Mouse (Mus musculus) heart, embryonic 14.5 days (tissue): ENCODE data around the gene Nktr. TPM values are rescaled to one million over a fixed set of nuclear protein-coding genes. Genes with fewer than 3 reads are reported as not detected.

Source experiments
- ATAC-seq: fragments of 200-750 bp; cut with Nextera tagmentation; 2 replicates; pipeline ENCODE4 v1.8.0; 2017; ENCODE audit warnings: low read depth, moderate TSS enrichment; ENCODE audit not compliant: insufficient number of reproducible peaks, insufficient read depth, low FRiP score
- H3K27ac ChIP-seq, 2 experiments: fragments of 200-500 bp in 1 of 2; fragments of 300-500 bp in 1 of 2; sonication (generic) in 1 of 2; replicated peaks in 1 of 2; 2 replicates each; pipeline ENCODE4 v1.5.1; 2012 to 2014; ENCODE audit warnings: low read depth in 2 of 2, low read length in 2 of 2, control low read depth in 1 of 2, mild to moderate bottlenecking in 1 of 2, mixed read lengths in 1 of 2; ENCODE audit not compliant: control insufficient read depth in 1 of 2, insufficient read depth in 1 of 2
- H3K27me3 ChIP-seq: fragments of 300-500 bp; sonication (generic); 2 replicates; pipeline ENCODE4 v1.6.1; 2014; ENCODE audit warnings: mild to moderate bottlenecking, low read length, control low read depth; ENCODE audit not compliant: control insufficient read depth, insufficient read depth
- H3K36me3 ChIP-seq: fragments of 300-500 bp; sonication (generic); 2 replicates; pipeline ENCODE4 v1.6.1; 2014; ENCODE audit warnings: mild to moderate bottlenecking, control low read depth, low read length, mixed read lengths; ENCODE audit not compliant: control insufficient read depth, insufficient read depth
- H3K4me1 ChIP-seq, 2 experiments: fragments of 200-500 bp in 1 of 2; fragments of 300-500 bp in 1 of 2; sonication (generic) in 1 of 2; 2 replicates each; pipeline ENCODE4 v1.6.1; 2012 to 2014; ENCODE audit warnings: low read length in 2 of 2, control low read depth in 1 of 2, mixed read lengths in 1 of 2; ENCODE audit not compliant: control insufficient read depth in 2 of 2, insufficient read depth in 2 of 2
- H3K4me2 ChIP-seq: fragments of 300-500 bp; sonication (generic); 2 replicates; pipeline ENCODE4 v1.6.1; 2014; ENCODE audit warnings: mild to moderate bottlenecking, low read length
- H3K4me3 ChIP-seq, 2 experiments: fragments of 200-500 bp in 1 of 2; fragments of 300-500 bp in 1 of 2; sonication (generic) in 1 of 2; 2 replicates each; pipeline ENCODE4 v1.5.1; 2012 to 2014; ENCODE audit warnings: low read length in 2 of 2, mild to moderate bottlenecking in 2 of 2, control low read depth in 1 of 2, low read depth in 1 of 2, moderate library complexity in 1 of 2; ENCODE audit not compliant: control insufficient read depth in 1 of 2, insufficient read depth in 1 of 2
- H3K9ac ChIP-seq: fragments of 300-500 bp; sonication (generic); 2 replicates; pipeline ENCODE4 v1.6.1; 2014; ENCODE audit warnings: mild to moderate bottlenecking, low read length
- H3K9me3 ChIP-seq: fragments of 300-500 bp; sonication (generic); 2 replicates; pipeline ENCODE4 v1.6.1; 2016; ENCODE audit warnings: low read length, control low read depth; ENCODE audit not compliant: control insufficient read depth
- whole genome bisulfite sequencing: fragments of 180-500 bp; shearing (Covaris S2); extraction: QIAGEN DNeasy Blood & Tissue Kit; methylation state at CpG from one replicate; pipeline ENCODE4 v1.1.7; 2014; 5-methylcytosine and 5-hydroxymethylcytosine counted together
- polyA plus RNA-seq: library from polyadenylated mRNA; unstranded; fragments of >200 nt; fragmentation: Nextera tagmentation; extraction: Ambion mirVana; gene quantifications from 2 replicates; pipeline ENCODE4 v1.2.1, GENCODE M21; 2014

Nktr gene
- polyA plus RNA-seq, 1 experiment from 2014 or later: 50.4 TPM

DNA sequence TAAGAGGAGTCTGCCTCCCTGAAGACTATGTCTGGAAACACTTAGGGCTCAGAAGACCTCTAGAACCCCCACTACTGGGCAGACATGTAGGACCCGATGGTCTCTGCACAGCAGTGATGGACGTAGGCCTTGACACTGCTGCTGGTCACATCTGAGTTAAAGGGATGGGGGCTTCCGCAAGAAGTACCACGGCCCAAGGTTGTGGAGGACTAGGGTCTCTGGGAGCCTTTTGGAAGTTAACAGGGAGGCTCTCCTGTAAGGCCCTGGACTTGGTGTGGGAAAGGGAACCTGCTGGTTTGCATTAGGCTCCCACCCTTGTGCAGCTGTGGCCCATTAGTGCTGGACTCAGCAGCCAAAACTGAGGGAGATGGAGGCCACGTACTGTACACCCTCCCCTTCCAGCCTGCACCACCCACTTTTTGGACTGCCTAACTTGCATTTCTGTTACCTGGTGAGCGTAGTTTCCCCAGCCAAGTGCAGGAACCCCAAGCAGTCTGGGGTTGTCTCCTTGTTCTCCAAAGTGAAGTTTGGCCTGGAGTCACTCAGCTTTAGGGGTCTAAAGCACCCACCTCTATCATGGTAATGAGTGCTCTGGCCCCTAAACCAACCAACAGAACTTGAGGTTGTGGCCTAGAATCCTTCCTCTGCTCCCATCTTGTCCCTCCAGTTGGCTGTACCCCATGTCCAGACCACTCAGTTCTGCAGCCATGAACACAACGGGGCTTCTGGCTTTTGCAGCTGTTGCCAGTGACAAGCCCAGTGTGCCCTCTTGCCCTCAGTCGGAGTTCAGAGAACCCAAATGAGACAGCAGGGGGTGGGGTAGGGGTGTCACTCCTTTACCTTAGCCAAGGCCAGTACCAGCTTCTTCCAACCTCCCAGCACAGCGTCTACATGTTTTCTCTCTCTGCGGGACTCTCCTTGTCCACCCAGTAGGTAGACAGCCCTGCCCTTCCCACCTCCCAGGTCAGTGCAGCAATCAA lies 39.2 kb downstream of the Nktr start:
- Histone ChIP-seq H3K27ac (peak overlapping the region in 1 of 2 experiments; percentile 97; a peak in 2 of 4 replicates), H3K36me3 (peaks cover 48% of the 10 kb centered on the region)

DNA sequence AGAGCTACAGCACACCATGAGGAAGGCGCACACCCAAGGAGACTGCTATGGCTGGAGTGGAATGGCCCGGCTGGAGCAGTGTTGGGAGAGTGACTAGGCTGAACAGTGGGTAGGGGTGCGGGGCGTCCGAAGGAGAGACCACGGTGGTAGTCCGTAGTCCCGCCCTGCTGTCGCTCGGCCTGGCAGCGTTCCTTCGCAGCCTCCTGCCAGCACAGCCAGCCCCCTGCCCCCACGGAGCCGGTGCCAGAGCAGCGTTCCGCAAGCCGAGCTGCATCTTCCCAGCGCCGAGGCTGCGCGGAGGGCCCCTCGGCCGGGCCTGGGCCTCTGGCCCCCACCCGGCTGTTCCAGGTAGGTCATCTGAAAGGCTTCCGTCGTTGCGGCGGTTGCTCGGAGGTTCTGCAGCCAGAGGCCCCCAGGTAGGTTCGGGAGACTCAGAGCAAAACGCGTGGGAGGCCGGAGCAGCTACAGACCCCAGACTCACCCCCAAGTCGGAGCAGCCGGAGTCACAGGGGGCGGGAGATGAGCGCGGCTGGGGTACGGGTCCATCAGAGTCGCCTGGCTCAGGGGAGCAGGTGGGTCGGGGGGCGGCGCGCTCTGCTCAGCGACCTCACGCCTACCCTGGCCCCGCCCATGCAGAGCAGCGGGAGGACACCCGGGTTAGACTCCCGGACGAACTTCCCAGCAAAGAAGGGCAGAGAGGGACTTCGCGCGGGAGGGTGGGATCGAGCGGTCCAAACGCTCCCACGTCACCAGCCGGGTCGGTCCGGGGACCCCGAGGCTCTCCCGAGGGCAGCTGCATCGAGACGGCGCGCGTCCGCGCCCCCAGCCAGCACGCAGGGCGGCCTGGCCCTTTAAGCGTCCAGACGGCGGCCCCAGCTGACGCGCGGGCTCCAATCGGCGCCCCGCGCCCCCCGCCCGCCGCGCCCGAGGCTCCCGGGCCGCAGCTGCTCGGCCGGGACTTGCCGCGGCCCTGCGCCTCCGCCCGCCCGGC lies 40.4 kb downstream of the Nktr start, which contains the start of gene Zfp651:
Gene Zfp651 (plus strand): TSS at position 240 of the 991 bp plus-strand sequence.
- Histone ChIP-seq H3K36me3 (peaks cover 48% of the 10 kb centered on the region), H3K27ac (peak within 1 kb of the TSS; percentile 86 to 97), H3K9ac (peak within 1 kb of the TSS; percentile 97), H3K9me3 (no peaks in the 10 kb centered on the region), H3K4me1 (peaks cover 15 to 30% of the 10 kb centered on the region in 2 experiments), H3K4me3 (peak within 1 kb of the TSS; percentile 83 to 86), H3K27me3 (no peaks in the 10 kb centered on the region), H3K4me2 (peak within 1 kb of the TSS; percentile 78)
- WGBS: under 1% methylated on average over 83 of the region's 97 CpGs
- ATAC-seq: peak; percentile 74

More for the DNA sequence above, 39.2 kb downstream of the Nktr start:
- no peaks in the 10 kb centered on the region for H3K9me3 ChIP-seq
- ATAC-seq: no peak
- H3K9ac ChIP-seq: peak overlapping the region; percentile 97
- 55% methylated on average over 10 of the region's 10 CpGs for WGBS
- H3K27me3 ChIP-seq: no peaks in the 10 kb centered on the region
- peaks cover 15 to 30% of the 10 kb centered on the region in 2 experiments for H3K4me1 ChIP-seq
- H3K4me3 ChIP-seq: peak overlapping the region; percentile 83 to 86; a peak in 3 of 4 replicates
- peak overlapping the region; percentile 78 for H3K4me2 ChIP-seq

- peaks cover 48% of the 10 kb centered on the region for H3K36me3 ChIP-seq
These were observed 41.5 kb downstream of the Nktr start for GRCm38 (mm10) chr9:121760271-121761090.

GRCm38 (mm10) chr9:121761091-121761665 lies 42.2 kb downstream of the Nktr start:
- WGBS: 70% methylated on average over 10 of the region's 10 CpGs
- Histone ChIP-seq H3K36me3 (peaks cover 48% of the 10 kb centered on the region), H3K27ac (0 out of 4 replicates have a peak overlapping the region, but pooled peaks of 1 of the 2 experiments have one; percentile 97)

More at GRCm38 (mm10) chr9:121760271-121761090, 41.5 kb downstream of the Nktr start:
- peak; percentile 76 for ATAC-seq
- Histone ChIP-seq H3K4me1 (peaks cover 15 to 30% of the 10 kb centered on the region in 2 experiments), H3K4me3 (peak overlapping the region; percentile 83 to 86), H3K27me3 (no peaks in the 10 kb centered on the region), H3K9me3 (no peaks in the 10 kb centered on the region), H3K4me2 (peak overlapping the region; percentile 78), H3K27ac (peak overlapping the region; percentile 86 to 97), H3K9ac (peak overlapping the region; percentile 97)
- 3% methylated on average over 41 of the region's 43 CpGs for WGBS

DNA sequence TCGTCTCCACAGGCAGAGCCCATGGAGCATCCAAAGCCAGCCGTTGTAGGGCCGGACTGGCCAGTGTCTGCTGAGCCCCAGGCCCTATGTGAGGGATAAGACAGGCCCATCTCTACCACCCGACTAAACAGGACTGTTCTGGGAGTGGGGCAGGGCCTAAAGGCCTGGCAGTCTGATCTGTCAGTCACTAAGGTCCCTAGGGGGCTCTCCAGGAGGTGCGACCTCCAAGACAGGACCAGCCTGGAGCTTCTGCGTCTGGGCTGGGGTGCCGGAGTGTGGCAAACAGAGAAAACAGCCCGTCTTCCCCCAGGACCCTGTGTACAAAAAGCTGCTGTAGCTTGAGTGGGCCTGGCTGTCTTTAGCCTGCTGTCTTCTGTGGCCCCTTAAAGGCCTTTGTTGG lies 42.8 kb downstream of the Nktr start:
- no peak overlapping the region for H3K4me3 ChIP-seq
- peaks cover 15 to 30% of the 10 kb centered on the region in 2 experiments for H3K4me1 ChIP-seq
- WGBS: 57% methylated on average over 8 of the region's 8 CpGs
- no peak overlapping the region for H3K4me2 ChIP-seq
- H3K27me3 ChIP-seq: no peaks in the 10 kb centered on the region
- peak overlapping the region; percentile 9; the same call in 1 of the 2 replicates for H3K9ac ChIP-seq
- H3K27ac ChIP-seq: no peak overlapping the region
- peaks cover 49% of the 10 kb centered on the region for H3K36me3 ChIP-seq
- no peaks in the 10 kb centered on the region for H3K9me3 ChIP-seq
- ATAC-seq: no peak

More at GRCm38 (mm10) chr9:121761091-121761665, 42.2 kb downstream of the Nktr start:
- H3K4me1 ChIP-seq: peaks cover 15 to 30% of the 10 kb centered on the region in 2 experiments
- peak overlapping the region; percentile 83 to 86 for H3K4me3 ChIP-seq
- H3K4me2 ChIP-seq: peak overlapping the region; percentile 78
- no peaks in the 10 kb centered on the region for H3K27me3 ChIP-seq
- ATAC-seq: no peak
- H3K9ac ChIP-seq: peak overlapping the region; percentile 97
- no peaks in the 10 kb centered on the region for H3K9me3 ChIP-seq

GRCm38 (mm10) chr9:121762248-121762647 lies 43.3 kb downstream of the Nktr start:
- H3K9me3 ChIP-seq: no peaks in the 10 kb centered on the region
- H3K27me3 ChIP-seq: no peaks in the 10 kb centered on the region
- no peak overlapping the region for H3K4me3 ChIP-seq
- no peak for ATAC-seq
- 88% methylated on average over 10 of the region's 10 CpGs for WGBS
- H3K9ac ChIP-seq: peak overlapping the region; percentile 9; the same call in 1 of the 2 replicates
- peaks cover 51% of the 10 kb centered on the region for H3K36me3 ChIP-seq
- no peak overlapping the region for H3K4me2 ChIP-seq
- H3K27ac ChIP-seq: no peak overlapping the region
- peaks cover 15 to 30% of the 10 kb centered on the region in 2 experiments for H3K4me1 ChIP-seq
